Mouse (Mus musculus) 3134 (cell line): ENCODE data around the gene Rxrg.

Experiments used
- DNase-seq: peaks from one replicate; pipeline ENCODE4 v3.0.0-alpha.2; 2011; ENCODE audit warnings: low spot score; ENCODE audit not compliant: insufficient read length; ENCODE audit errors: extremely low read depth

The Rxrg gene

GRCm38 (mm10) chr1:167644866-167645537 is 46.8 kb downstream of the Rxrg start:
- peak; percentile 51 for DNase-seq

GRCm38 (mm10) chr1:167648670-167649069 is 50.5 kb downstream of the Rxrg start:
- no peak for DNase-seq

- DNase-seq = no peak
These were observed 51.0 kb downstream of the Rxrg start for GRCm38 (mm10) chr1:167649122-167649633.

- DNase-seq = no peak
These were observed 54.2 kb downstream of the Rxrg start for GRCm38 (mm10) chr1:167652336-167652735.

GRCm38 (mm10) chr1:167659065-167659464 is 60.9 kb downstream of the Rxrg start:
- DNase-seq = no peak

- peak; percentile 70 for DNase-seq
These were observed 62.4 kb downstream of the Rxrg start for GRCm38 (mm10) chr1:167660521-167661101.

GRCm38 (mm10) chr1:167661123-167661522 is 62.9 kb downstream of the Rxrg start:
- peak; percentile 69 for DNase-seq

- no peak for DNase-seq
These were observed 65.0 kb downstream of the Rxrg start for GRCm38 (mm10) chr1:167663136-167663535.

GRCm38 (mm10) chr1:167669796-167670195 is 71.6 kb downstream of the Rxrg start:
- DNase-seq = no peak

- DNase-seq = no peak
These were observed 74.3 kb downstream of the Rxrg start for GRCm38 (mm10) chr1:167672433-167672987.

- no peak for DNase-seq
These were observed 80.9 kb downstream of the Rxrg start for GRCm38 (mm10) chr1:167679061-167679460.

GRCm38 (mm10) chr1:167688001-167688346 is 89.8 kb downstream of the Rxrg start:
- DNase-seq = no peak

GRCm38 (mm10) chr1:167688347-167689231 is 90.4 kb downstream of the Rxrg start:
- DNase-seq = no peak

GRCm38 (mm10) chr1:167689232-167689261 is 90.9 kb downstream of the Rxrg start, which contains the start of gene Lmx1a:
Gene Lmx1a, plus strand, starts transcription at chr1:167689237.
- DNase-seq = no peak
